In the genomic region with DNA sequence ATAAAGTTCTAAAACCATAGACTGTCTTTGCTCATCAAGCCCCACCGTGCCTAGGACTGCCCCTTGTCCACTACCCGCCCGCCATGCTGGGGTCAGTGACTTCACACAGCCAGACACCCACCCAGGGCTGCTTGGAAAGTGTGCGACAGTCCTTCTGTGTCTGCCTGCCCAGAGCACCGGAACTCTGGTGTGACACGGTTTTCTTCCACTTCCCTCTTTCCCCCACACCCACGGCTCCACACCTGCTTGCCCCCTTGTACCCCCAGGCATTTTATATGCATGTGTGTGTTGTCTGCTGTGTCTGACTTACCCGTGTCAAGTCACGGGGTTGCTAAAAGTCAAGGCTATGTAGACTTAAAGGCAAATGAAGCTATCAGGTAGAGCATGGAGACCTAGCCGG, we compare ENCODE assay signal across 19 mouse cellular contexts. TPM values are rescaled to one million over a fixed set of nuclear protein-coding genes. Genes with fewer than 3 reads are reported as not detected.
DNase-seq lines count a peak whose midpoint lies in the region; ATAC-seq lines count a peak whose summit lies in the region.
"Had no signal": no experiment of that assay in that cellular context is flagged by ENCODE, and none has a peak within 500 bp of the region (broad histone marks: within the 10 kb centered on the region; RNA-seq: fewer than 3 reads in every experiment).

No protein-coding gene starts in this region.

- peak; percentile 34; the same call in 1 of the 2 replicates for ATAC-seq in neutrophil, adult 5-6 weeks (ENCODE audit: extremely low read depth, insufficient number of reproducible peaks, low FRiP score, poor library complexity, severe bottlenecking)
- no peak for ATAC-seq in monocyte, adult 5-6 weeks (replicated peaks; ENCODE audit: insufficient number of reproducible peaks, low FRiP score, low TSS enrichment, poor library complexity, severe bottlenecking)
- ATAC-seq: activated CD4-positive, CD25-positive, alpha-beta regulatory T cell, adult 4 months; CD4-positive, CD25-positive, alpha-beta regulatory T cell, adult 4 months had no signal

- DNase-seq in A20 (ENCODE audit: low read depth, low spot score), result peak; percentile 90
- peak; percentile 64 to 68 for DNase-seq in B cell, adult 2 months
- peak; percentile 16 to 22 for DNase-seq in thymus, postnatal 10 days (ENCODE audit: low spot score in 2 of 2)
- no peak for DNase-seq in layer of hippocampus, postnatal 10 days (ENCODE audit: low spot score in 2 of 2)
- DNase-seq in adrenal gland, adult 18-20 months (ENCODE audit: low spot score in 2 of 2), result no peak
- DNase-seq: cerebellum, adult 11 months; gastrocnemius, adult 2 months; kidney, adult 18-20 months; layer of hippocampus, postnatal 36 days; lung, postnatal 10 days had no signal

RNA-seq across cellular contexts. Expression of gene Slc10a1, which starts 23.3 kb away (rescaled TPM):
- 0.47 and 1.4 TPM in 2 replicates for total RNA-seq in neutrophil, adult 5-6 weeks (2017)
- total RNA-seq in layer of hippocampus, postnatal 10 days (2021), result not detected
- 3.2 TPM in 1 of 3 replicates, not detected in the others for total RNA-seq in monocyte, adult 5-6 weeks (2017)
- total RNA-seq in adrenal gland, adult 18-20 months (2021), result not detected
- total RNA-seq: adrenal gland, postnatal 25 days; gastrocnemius, adult 2 months; layer of hippocampus, adult 18-20 months; layer of hippocampus, postnatal 36 days; left cerebral cortex, postnatal 25 days; megakaryocyte-erythroid progenitor cell, adult 5-6 weeks; midbrain, postnatal 0 days had no signal

RNA-seq across cellular contexts. Expression of gene Smoc1, which starts 34.8 kb away (rescaled TPM):
- total RNA-seq in neutrophil, adult 5-6 weeks (2017), result 0.23 TPM in 1 of 2 replicates, not detected in the other
- 10 to 100 TPM; 12.1 to 13.9 TPM for total RNA-seq in layer of hippocampus, postnatal 10 days (2021)
- 0.19 to 0.58 TPM in 2 of 3 replicates, not detected in the other for total RNA-seq in monocyte, adult 5-6 weeks (2017)
- total RNA-seq in adrenal gland, adult 18-20 months (2021), result 100 to 1,000 TPM; 101 to 131 TPM

RNA-seq across cellular contexts. Expression of gene Srsf5, which starts 46.5 kb away (rescaled TPM):
- total RNA-seq in neutrophil, adult 5-6 weeks (2017), result 1,537 and 1,538 TPM in 2 replicates
- total RNA-seq in layer of hippocampus, postnatal 10 days (2021), result 100 to 1,000 TPM; 399 to 525 TPM
- total RNA-seq in monocyte, adult 5-6 weeks (2017), result 2,019 to 2,319 TPM (median 2,246 TPM) in 3 replicates
- total RNA-seq in adrenal gland, adult 18-20 months (2021), result 100 to 1,000 TPM; 245 to 319 TPM

Comparison
In these comparisons a context has a peak if more than half of its experiments do, and no peak if none do; other contexts are left out.
1. DNase-seq: peak in A20 (single experiment), B cell, adult 2 months (2 of 2) and thymus, postnatal 10 days (2 of 2); none in layer of hippocampus, postnatal 10 days (0 of 2) and adrenal gland, adult 18-20 months (0 of 2).